Mouse (Mus musculus) urinary bladder, postnatal 25 days (tissue): Measurements from ENCODE around the gene Chtop.

Experiments used
- DNase-seq: peaks from one replicate; pipeline ENCODE4 v3.0.0; 2022; ENCODE audit warnings: low spot score

The Chtop gene

DNA sequence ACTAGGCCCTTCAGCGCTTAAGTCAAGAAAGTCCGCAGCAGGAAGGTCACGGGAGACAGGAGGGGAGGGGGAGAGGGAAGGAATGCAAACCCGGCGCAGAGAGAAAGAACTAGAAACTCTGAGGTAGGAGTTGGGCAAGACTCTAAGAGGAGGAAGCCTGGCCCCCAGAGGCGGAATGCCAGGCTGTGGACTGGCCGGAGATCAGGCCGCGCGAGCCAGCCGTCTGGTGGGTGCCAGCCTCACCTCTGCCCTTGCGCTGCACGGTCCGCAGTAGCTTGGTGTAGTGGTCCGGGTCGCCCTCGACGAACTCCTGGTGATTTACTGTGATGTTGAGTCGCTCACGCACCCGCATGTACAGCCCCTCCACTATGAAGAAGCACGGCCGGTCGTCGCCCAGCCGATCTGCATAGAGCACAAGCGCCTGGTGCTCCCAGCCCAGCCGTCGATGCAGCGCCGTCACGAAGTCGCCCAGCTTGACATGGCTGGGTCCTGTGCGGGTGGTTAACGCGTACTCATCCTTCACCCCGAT is 44.7 kb downstream of the Chtop start:
- no peak for DNase-seq

DNA sequence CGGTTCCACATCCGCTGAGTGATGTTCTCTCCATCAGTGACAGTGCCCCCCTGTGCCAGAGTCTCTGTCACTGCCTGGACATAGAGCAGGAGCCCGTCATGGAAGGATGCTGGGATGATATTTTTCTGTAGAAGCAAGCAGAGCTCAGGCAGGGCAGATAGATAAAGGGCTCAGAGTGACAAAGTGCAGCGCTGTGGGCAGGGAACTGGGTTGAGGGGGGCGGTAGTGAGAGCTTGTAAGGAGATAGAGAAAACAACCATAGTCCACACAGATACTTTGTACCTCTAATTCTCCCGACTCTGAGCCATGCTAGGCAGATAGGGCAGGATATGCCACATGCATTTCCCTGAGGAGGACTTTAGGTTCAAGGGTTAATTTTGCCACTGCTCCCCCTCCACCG is 46.7 kb downstream of the Chtop start:
- no peak for DNase-seq

DNA sequence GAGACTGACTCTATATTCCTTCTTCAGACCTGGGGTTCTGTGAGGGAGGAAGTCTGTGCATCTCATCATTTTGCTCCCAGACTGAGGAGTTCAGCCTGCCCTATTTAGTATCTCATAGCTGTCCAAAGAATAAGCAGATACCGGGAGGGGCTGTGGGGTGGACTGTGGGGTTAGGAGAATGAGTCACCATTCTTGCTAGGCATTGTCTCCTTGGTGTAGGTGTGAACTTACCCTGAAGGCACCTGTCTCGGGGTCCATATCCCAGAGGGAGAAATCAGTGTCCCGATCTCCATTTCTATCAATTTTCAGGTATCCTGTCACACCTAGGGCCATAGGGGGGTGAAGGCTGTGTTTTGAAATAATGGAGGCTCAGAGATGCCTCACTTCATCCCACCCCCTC is 47.4 kb downstream of the Chtop start:
- no peak for DNase-seq

DNA sequence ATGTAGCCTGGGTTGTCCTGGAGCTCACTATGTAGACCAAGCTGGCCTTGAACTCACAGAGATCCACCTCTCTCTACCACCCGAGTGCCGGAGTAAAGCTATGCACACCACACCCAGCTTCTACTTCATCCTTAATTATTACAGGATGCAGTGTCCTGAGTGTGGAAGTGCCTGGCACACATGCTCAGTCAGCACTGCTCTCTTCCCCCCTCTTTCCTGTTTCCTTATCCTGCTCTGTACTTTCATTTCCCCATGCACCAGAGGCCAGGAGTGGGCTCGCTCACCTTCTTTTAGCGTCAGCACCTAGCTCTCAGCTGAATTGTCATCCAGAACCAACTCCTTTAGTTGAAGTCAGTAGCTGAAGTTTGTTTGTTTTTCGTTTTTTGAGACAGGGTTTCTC is 49.0 kb downstream of the Chtop start:
- DNase-seq: no peak

DNA sequence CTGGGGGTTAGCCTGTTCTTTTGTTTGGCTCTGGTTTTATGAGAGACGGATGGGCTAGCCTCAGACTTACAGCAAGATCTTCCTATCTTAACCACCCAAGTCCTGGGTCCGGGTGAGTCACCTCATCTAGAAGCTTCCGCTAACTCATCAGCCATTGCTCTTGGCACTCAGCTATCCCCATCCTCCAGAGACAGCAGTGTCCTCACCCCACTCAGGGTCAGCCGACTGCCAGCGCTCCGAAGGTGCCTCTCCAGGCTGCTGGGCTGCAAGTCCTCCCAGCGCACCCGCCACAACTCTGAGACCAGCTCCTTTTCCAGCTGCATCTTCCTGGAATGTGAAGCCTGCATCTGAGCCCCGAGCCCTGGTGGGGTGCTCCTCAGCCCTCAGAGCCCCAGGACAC is 49.6 kb downstream of the Chtop start:
- no peak for DNase-seq

DNA sequence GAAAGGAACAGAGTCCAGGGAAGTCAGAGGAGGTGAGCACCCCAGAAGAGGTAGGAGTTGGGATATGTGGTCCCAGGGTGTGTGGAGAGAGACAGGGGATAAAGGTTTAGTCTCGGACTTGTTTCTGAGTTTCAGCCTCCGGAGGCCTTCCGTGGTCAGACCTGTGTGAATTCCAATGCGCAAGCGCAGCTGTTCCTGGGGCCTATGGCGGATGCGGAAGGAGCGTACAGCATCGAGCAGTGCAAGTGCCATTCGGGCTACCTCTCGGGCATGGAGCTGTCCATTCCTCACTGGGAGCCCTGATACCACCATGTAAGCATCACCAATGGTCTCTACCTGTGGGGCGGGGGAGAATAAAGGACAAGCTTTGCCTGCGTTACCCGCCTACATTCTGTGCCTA is 54.4 kb downstream of the Chtop start:
- no peak for DNase-seq

DNA sequence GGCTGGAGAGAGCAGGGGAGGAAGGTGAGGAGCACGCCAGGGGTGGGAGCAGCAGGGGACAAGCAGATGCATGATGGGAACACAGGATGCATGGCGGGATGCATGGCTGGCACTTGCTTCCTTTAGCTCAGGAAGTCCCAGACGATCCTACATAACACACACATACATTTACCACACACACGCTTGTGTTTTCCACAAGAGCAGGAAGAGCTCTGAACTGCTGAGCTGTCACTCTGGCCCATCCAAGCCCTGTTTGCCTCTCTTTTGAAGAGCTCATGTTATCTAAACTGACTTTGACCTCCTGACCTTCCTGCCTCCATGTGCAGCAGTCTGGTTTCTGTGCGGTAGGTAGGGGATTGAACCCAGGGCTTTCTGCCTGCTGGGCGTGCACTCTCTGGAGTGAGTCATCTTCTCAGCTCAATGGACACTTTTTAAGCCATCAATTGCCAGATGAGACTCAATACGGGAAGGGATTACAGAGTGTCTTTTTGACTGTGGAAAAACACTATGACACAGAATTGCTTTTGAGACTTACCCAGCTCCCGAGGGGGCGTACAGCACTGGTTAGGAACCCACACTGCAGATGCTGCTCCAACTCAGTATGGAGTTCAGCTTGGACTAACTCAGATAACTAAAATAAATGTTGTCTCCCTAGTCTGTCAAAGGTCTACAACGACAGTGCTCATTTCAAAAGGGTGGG is 57.8 kb downstream of the Chtop start:
- no peak for DNase-seq

DNA sequence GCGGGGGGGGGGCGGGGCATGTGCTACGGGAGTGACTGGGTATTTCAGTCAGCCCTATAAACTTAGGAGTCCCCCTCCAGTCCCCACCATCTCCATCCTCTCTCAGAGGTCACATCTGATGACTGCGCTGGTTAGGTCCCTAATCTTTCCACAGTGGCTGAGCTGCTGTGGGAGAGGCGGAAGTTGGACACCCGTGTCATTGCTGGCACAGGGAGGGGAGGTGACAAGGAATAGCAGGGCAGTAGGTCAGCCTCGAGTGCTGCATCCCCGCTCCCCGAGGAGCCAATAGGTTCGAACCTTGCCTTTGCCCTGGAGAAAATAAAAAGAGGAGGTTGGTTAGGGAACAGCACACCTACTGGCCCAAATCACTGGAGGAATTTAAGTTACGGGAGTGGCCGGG is 58.4 kb downstream of the Chtop start:
- no peak for DNase-seq
